Mouse (Mus musculus) G1E (cell line): ENCODE data around the gene Medag.

Experiments
- CTCF ChIP-seq: IDR thresholded peaks from 2 replicates; pipeline ENCODE4 v1.5.1; 2012; ENCODE audit warnings: low read depth, low read length, inconsistent platforms, mixed read lengths
- GATA1 ChIP-seq: IDR thresholded peaks from 2 replicates; pipeline ENCODE4 v1.6.1; 2012; ENCODE audit warnings: borderline replicate concordance, low read length, inconsistent platforms, mixed read lengths
- POLR2AphosphoS5 ChIP-seq: IDR thresholded peaks from 2 replicates; pipeline ENCODE4 v1.6.1; 2012; ENCODE audit warnings: low read depth, low read length, inconsistent platforms; ENCODE audit not compliant: insufficient replicate concordance
- TAL1 ChIP-seq: conservative IDR thresholded peaks from 2 replicates; pipeline ENCODE4 v1.6.1; 2012; ENCODE audit warnings: low read depth, low read length, inconsistent platforms, mixed read lengths

DNA sequence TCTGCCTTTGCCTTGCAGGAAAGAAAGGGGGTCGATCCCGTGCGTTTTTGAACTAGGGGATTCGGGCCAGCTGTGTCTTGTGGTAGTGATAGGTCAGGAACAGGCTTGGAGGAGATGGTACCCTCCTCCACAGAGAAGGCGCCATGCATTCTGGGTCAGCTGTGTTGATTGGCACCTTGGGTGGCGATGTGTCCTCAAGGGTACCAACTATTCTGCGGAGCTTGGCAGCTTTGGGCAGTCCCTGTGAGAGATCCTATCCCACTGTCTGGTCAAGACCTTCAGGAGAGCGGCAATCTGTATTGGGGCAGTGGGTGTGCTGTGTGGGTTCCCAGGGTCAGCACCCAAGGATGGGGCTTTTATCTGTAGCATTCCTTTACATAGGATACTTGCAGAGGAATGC lies 31.7 kb upstream of the Medag start:
- TF ChIP-seq CTCF (no peak), POLR2AphosphoS5 (no peak), TAL1 (no peak), GATA1 (no peak)
